Mouse (Mus musculus) c-Kit-positive CD71-positive TER-119-positive erythroid progenitor cells, embryonic 14.5 days (primary cell): ENCODE measurements around the gene Nipa1.

Experiments used
- DNase-seq: peaks from one replicate; pipeline ENCODE4 v3.0.0-alpha.2; 2013; ENCODE audit warnings: low spot score

Nipa1 gene

GRCm38 (mm10) chr7:56010318-56011017 lies 9.3 kb downstream of the Nipa1 start:
- DNase-seq: no peak

- DNase-seq: no peak
Measured at GRCm38 (mm10) chr7:55998997-55999396, 20.8 kb downstream of the Nipa1 start.

- DNase-seq: no peak
Measured at GRCm38 (mm10) chr7:55995013-55995412, 24.7 kb downstream of the Nipa1 start.

GRCm38 (mm10) chr7:55991858-55992257 lies 27.9 kb downstream of the Nipa1 start:
- no peak for DNase-seq

GRCm38 (mm10) chr7:55991129-55991528 lies 28.6 kb downstream of the Nipa1 start:
- DNase-seq: no peak

- peak; percentile 71 for DNase-seq
Measured at GRCm38 (mm10) chr7:55986526-55987214, 33.1 kb downstream of the Nipa1 start.

GRCm38 (mm10) chr7:55984754-55985153 lies 35.0 kb downstream of the Nipa1 start:
- DNase-seq: no peak

GRCm38 (mm10) chr7:55983107-55983506 lies 36.6 kb downstream of the Nipa1 start:
- no peak for DNase-seq

GRCm38 (mm10) chr7:55982010-55982700 lies 37.6 kb downstream of the Nipa1 start:
- DNase-seq: peak; percentile 54

GRCm38 (mm10) chr7:55981511-55981910 lies 38.2 kb downstream of the Nipa1 start:
- DNase-seq: peak; percentile 40

GRCm38 (mm10) chr7:55974429-55974828 lies 45.3 kb downstream of the Nipa1 start:
- DNase-seq: no peak

GRCm38 (mm10) chr7:55969415-55969814 lies 50.3 kb downstream of the Nipa1 start:
- DNase-seq: no peak

- DNase-seq: peak; percentile 40
Measured at GRCm38 (mm10) chr7:55968258-55968901, 51.4 kb downstream of the Nipa1 start.

GRCm38 (mm10) chr7:55966866-55967460 lies 52.8 kb downstream of the Nipa1 start:
- no peak for DNase-seq

GRCm38 (mm10) chr7:55962004-55962908 lies 57.5 kb downstream of the Nipa1 start, which contains the start of gene Nipa2:
Nipa2 (minus strand) TSS chr7:55962476.
- DNase-seq: peak; percentile 88

GRCm38 (mm10) chr7:55960506-55960905 lies 59.2 kb downstream of the Nipa1 start:
- no peak for DNase-seq

- DNase-seq: no peak
Measured at GRCm38 (mm10) chr7:55959801-55960200, 60.0 kb downstream of the Nipa1 start.

GRCm38 (mm10) chr7:55957916-55958315 lies 61.8 kb downstream of the Nipa1 start:
- no peak for DNase-seq

- DNase-seq: no peak
Measured at GRCm38 (mm10) chr7:55957178-55957577, 62.6 kb downstream of the Nipa1 start.

GRCm38 (mm10) chr7:55956054-55956453 lies 63.7 kb downstream of the Nipa1 start:
- DNase-seq: no peak

- DNase-seq: no peak
Measured at GRCm38 (mm10) chr7:55938341-55938740, 81.4 kb downstream of the Nipa1 start.
